Mouse (Mus musculus): Measurements from ENCODE around the gene Pigg. TPM values are rescaled to one million over a fixed set of nuclear protein-coding genes. Genes with fewer than 3 reads are reported as not detected.

Gene Pigg
- polyA plus RNA-seq, 1 experiment, result 8.8 TPM

Other genes with a start within 250 kb of the Pigg start
- 51.5 and 62.8 TPM in 2 replicates for gene Mtf2, start 246.9 kb upstream of the Pigg start, polyA plus RNA-seq (2012; rRNA removed)
- gene Tmed5, start 180.0 kb upstream of the Pigg start, polyA plus RNA-seq (2012; rRNA removed), result 20.2 and 20.6 TPM in 2 replicates
- gene Ccdc18, start 179.7 kb upstream of the Pigg start, polyA plus RNA-seq (2012; rRNA removed), result 0.59 and 0.74 TPM in 2 replicates
- 29.3 and 31.8 TPM in 2 replicates for gene Dr1, start 43.7 kb upstream of the Pigg start, polyA plus RNA-seq (2012; rRNA removed)
- gene Gm42517, start 55.3 kb downstream of the Pigg start, polyA plus RNA-seq (2012; rRNA removed), result 44.5 and 52.1 TPM in 2 replicates
- gene Pde6b, start 75.8 kb downstream of the Pigg start, polyA plus RNA-seq (2012; rRNA removed), result 0.17 and 0.18 TPM in 2 replicates
- 350 and 364 TPM in 2 replicates for gene Atp5k, start 121.8 kb downstream of the Pigg start, polyA plus RNA-seq (2012; rRNA removed)
- gene Mfsd7a, start 136.3 kb downstream of the Pigg start, polyA plus RNA-seq (2012; rRNA removed), result 0.98 and 1.2 TPM in 2 replicates
- gene Pcgf3, start 148.6 kb downstream of the Pigg start, polyA plus RNA-seq (2012; rRNA removed), result 19.0 and 20.3 TPM in 2 replicates
- gene Cplx1, start 237.4 kb downstream of the Pigg start, polyA plus RNA-seq (2012; rRNA removed), result 398 and 463 TPM in 2 replicates